Comparison of ENCODE assay signal across 14 mouse cellular contexts in the genomic region with DNA sequence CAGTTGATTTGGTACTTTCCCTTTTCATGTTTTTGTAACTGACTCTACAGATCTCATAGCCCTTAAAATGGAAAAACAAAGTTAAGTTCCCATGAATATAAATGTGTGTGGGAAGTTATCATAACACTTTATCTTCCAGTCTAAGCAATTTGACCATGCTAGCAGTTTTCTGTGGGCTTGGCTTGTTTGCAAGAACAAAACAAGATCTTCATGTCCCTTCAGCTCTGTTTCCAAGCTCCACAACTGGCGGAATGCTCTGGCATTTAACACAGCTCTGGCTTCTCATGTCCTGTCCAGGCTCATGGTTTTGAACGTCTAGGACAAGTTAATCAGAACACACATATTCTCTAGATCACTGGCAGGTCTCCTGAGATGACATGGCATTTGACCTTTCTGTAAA.
DNase-seq lines count a peak whose midpoint lies in the region; ATAC-seq and TF ChIP-seq lines count a peak whose summit lies in the region.
"Had no signal": no experiment of that assay in that cellular context is flagged by ENCODE, and none has a peak within 500 bp of the region (broad histone marks: within the 10 kb centered on the region; RNA-seq: fewer than 3 reads in every experiment).

No protein-coding gene starts in this region.

- ATAC-seq in kidney, postnatal 0 days (replicated peaks; ENCODE audit: low FRiP score, low read depth): no peak
- no peak for ATAC-seq in kidney, embryonic 15.5 days (replicated peaks; ENCODE audit: low FRiP score)
- no peak for ATAC-seq in stomach, postnatal 0 days (ENCODE audit: low FRiP score, low TSS enrichment)

- TF ChIP-seq CTCF in kidney, postnatal 0 days (IDR thresholded peaks at IDR 0.05; ENCODE audit: low read depth): no peak
- TF ChIP-seq CTCF in stomach, postnatal 0 days (IDR thresholded peaks at IDR 0.05; ENCODE audit: low read depth): no peak

- no peak for TF ChIP-seq EP300 in stomach, postnatal 0 days (optimal IDR thresholded peaks at IDR 0.05)

- H3K4me2 ChIP-seq in kidney, postnatal 0 days (ENCODE audit: low read length): no peak overlapping the region
- no peak overlapping the region for H3K4me2 ChIP-seq in kidney, embryonic 15.5 days
- H3K4me2 ChIP-seq in stomach, postnatal 0 days (replicated peaks; ENCODE audit: low read depth): no peak overlapping the region
- H3K4me2 ChIP-seq: hindbrain, embryonic 14.5 days had no signal

- no peaks in the 10 kb centered on the region for H3K9me3 ChIP-seq in kidney, postnatal 0 days (replicated peaks; ENCODE audit: low read length)
- H3K9me3 ChIP-seq in kidney, embryonic 15.5 days (replicated peaks): no peaks in the 10 kb centered on the region
- no peaks in the 10 kb centered on the region for H3K9me3 ChIP-seq in stomach, postnatal 0 days (ENCODE audit: control insufficient read depth, low read length)

- peak; percentile 2 for DNase-seq in adrenal gland, postnatal 10 days
- DNase-seq in adrenal gland, postnatal 4 days (ENCODE audit: low spot score in 2 of 2): no peak
- DNase-seq in kidney, postnatal 0 days (ENCODE audit: low spot score): peak; percentile 24
- DNase-seq in brain, adult 2 months (ENCODE audit: low read depth, low spot score): peak; percentile 38
- peak; percentile 33 for DNase-seq in heart, postnatal 36 days
- DNase-seq in cerebellum, postnatal 10 days: no peak
- no peak for DNase-seq in stomach, postnatal 0 days (ENCODE audit: low spot score)
- DNase-seq: spleen, adult 18-20 months; thymus, adult 18-20 months had no signal

- no peaks in the 10 kb centered on the region for H3K36me3 ChIP-seq in kidney, postnatal 0 days (ENCODE audit: insufficient read depth, low read length)
- H3K36me3 ChIP-seq in kidney, embryonic 15.5 days: no peaks in the 10 kb centered on the region
- no peaks in the 10 kb centered on the region for H3K36me3 ChIP-seq in stomach, postnatal 0 days (ENCODE audit: control insufficient read depth, insufficient read depth, low read length)

- H3K27ac ChIP-seq in kidney, postnatal 0 days: no peak overlapping the region
- no peak overlapping the region for H3K27ac ChIP-seq in kidney, embryonic 15.5 days
- no peak overlapping the region for H3K27ac ChIP-seq in stomach, postnatal 0 days (replicated peaks)
- H3K27ac ChIP-seq: hindbrain, embryonic 14.5 days; layer of hippocampus, adult 2 months; liver, embryonic 14.5 days had no signal

- H3K4me1 ChIP-seq in kidney, postnatal 0 days (replicated peaks; ENCODE audit: insufficient read depth, low read length): no peaks in the 10 kb centered on the region
- H3K4me1 ChIP-seq in kidney, embryonic 15.5 days: no peaks in the 10 kb centered on the region
- H3K4me1 ChIP-seq in stomach, postnatal 0 days (replicated peaks; ENCODE audit: control insufficient read depth, insufficient read depth): no peaks in the 10 kb centered on the region

- no peak overlapping the region for H3K4me3 ChIP-seq in kidney, postnatal 0 days (replicated peaks; ENCODE audit: low read depth, low read length)
- no peak overlapping the region for H3K4me3 ChIP-seq in kidney, embryonic 15.5 days (replicated peaks)
- no peak overlapping the region for H3K4me3 ChIP-seq in stomach, postnatal 0 days (ENCODE audit: low read depth, low read length)
- H3K4me3 ChIP-seq: erythroblast, embryonic 14.5 days; layer of hippocampus, adult 2 months had no signal

- H3K9ac ChIP-seq in kidney, postnatal 0 days (ENCODE audit: low read depth, low read length): no peak overlapping the region
- no peak overlapping the region for H3K9ac ChIP-seq in kidney, embryonic 15.5 days
- H3K9ac ChIP-seq in stomach, postnatal 0 days (ENCODE audit: low read length): no peak overlapping the region
- H3K9ac ChIP-seq: hindbrain, embryonic 14.5 days; liver, embryonic 14.5 days had no signal

- 59% methylated on average over 2 of the region's 2 CpGs for WGBS in kidney, postnatal 0 days
- 76% methylated on average over 2 of the region's 2 CpGs for WGBS in kidney, embryonic 15.5 days
- 43% methylated on average over 2 of the region's 2 CpGs for WGBS in stomach, postnatal 0 days

- intact Hi-C loops in heart, postnatal 36 days (cut with DNase I): no loop called here

- H3K27me3 ChIP-seq in kidney, postnatal 0 days (ENCODE audit: insufficient read depth, low read length): no peaks in the 10 kb centered on the region
- no peaks in the 10 kb centered on the region for H3K27me3 ChIP-seq in kidney, embryonic 15.5 days
- no peaks in the 10 kb centered on the region for H3K27me3 ChIP-seq in stomach, postnatal 0 days (ENCODE audit: control insufficient read depth, insufficient read depth, low read length)

Comparison
In these comparisons a context has a peak if more than half of its experiments do, and no peak if none do; other contexts are left out.
1. DNase-seq: peak in adrenal gland, postnatal 10 days (single experiment), kidney, postnatal 0 days (single experiment), brain, adult 2 months (single experiment) and heart, postnatal 36 days (2 of 2); none in adrenal gland, postnatal 4 days (0 of 2), cerebellum, postnatal 10 days (0 of 2) and stomach, postnatal 0 days (single experiment).